Mouse (Mus musculus): ENCODE measurements around the gene Cebpb.

DNA sequence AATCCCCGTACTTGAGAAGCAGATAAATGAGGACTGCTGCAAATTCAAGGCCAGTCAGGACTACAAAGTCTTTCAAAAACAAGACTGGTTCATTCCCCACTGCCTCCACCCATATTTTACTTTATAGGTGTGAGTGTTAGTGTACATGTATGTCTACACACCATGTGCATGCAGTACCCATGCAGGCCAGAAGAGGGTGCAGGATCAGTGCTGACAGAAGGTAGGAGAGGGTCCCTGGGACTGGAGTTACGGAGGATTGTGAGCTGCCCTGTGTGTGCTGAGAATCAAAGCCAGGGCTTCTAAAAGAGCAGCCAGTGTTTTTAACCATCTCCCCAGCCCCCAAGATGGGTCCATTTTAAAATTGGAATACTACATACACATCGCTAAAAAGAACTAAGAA, 48.4 kb upstream of the Cebpb start:
- peak; percentile 49; the same call in 1 of the 2 replicates for TF ChIP-seq CTCF (IDR thresholded peaks at IDR 0.05; ENCODE audit: low read depth, low read length)
- TF ChIP-seq POLR2A (IDR thresholded peaks at IDR 0.05; ENCODE audit: borderline replicate concordance, low read depth, low read length), result no peak
